Mouse (Mus musculus) forebrain, embryonic 14.5 days (tissue): Measurements from ENCODE around the gene Reln. TPM values are rescaled to one million over a fixed set of nuclear protein-coding genes. Genes with fewer than 3 reads are reported as not detected.
A peak's percentile ranks its signal among the peaks of the same experiment; 100 is the strongest.

Experiments used
- ATAC-seq: fragments of 200-750 bp; cut with Nextera tagmentation; 2 replicates; pipeline ENCODE4 v1.8.0; 2017; ENCODE audit warnings: mild to moderate bottlenecking, moderate library complexity
- DNase-seq: peaks from one replicate; pipeline ENCODE4 v3.0.0-alpha.2; 2015; ENCODE audit warnings: low spot score
- H3K27ac ChIP-seq: fragments of 300-500 bp; sonication (generic); 2 replicates; pipeline ENCODE4 v1.5.1; 2014; ENCODE audit warnings: low read depth, mild to moderate bottlenecking, control low read depth, low read length, moderate library complexity
- H3K27me3 ChIP-seq: fragments of 300-500 bp; sonication (generic); replicated peaks from 2 replicates; pipeline ENCODE4 v1.6.1; 2014; ENCODE audit warnings: low read length, control low read depth, mixed read lengths; ENCODE audit not compliant: control insufficient read depth, insufficient read depth
- H3K36me3 ChIP-seq: fragments of 300-500 bp; sonication (generic); 2 replicates; pipeline ENCODE4 v1.6.1; 2014; ENCODE audit warnings: low read length, control low read depth; ENCODE audit not compliant: control insufficient read depth, insufficient read depth
- H3K4me1 ChIP-seq: fragments of 300-500 bp; sonication (generic); 2 replicates; pipeline ENCODE4 v1.6.1; 2014; ENCODE audit warnings: antibody characterized with exemption, low read length, control low read depth; ENCODE audit not compliant: control insufficient read depth, insufficient read depth
- H3K4me2 ChIP-seq: fragments of 300-500 bp; sonication (generic); 2 replicates; pipeline ENCODE4 v1.6.1; 2014; ENCODE audit warnings: mild to moderate bottlenecking, control low read depth, low read length
- H3K4me3 ChIP-seq: fragments of 300-500 bp; sonication (generic); 2 replicates; pipeline ENCODE4 v1.5.1; 2014; ENCODE audit warnings: low read depth, low read length, control low read depth
- H3K9ac ChIP-seq: fragments of 300-500 bp; sonication (generic); 2 replicates; pipeline ENCODE4 v1.6.1; 2014; ENCODE audit warnings: mild to moderate bottlenecking, low read length, control low read depth, moderate library complexity
- H3K9me3 ChIP-seq: fragments of 300-500 bp; sonication (generic); replicated peaks from 2 replicates; pipeline ENCODE4 v1.6.1; 2016; ENCODE audit warnings: low read length, control low read depth, mixed read lengths; ENCODE audit not compliant: control insufficient read depth
- WGBS: fragments of 180-500 bp; shearing (Covaris S2); extraction: QIAGEN DNeasy Blood & Tissue Kit; methylation state at CpG from one replicate; pipeline ENCODE4 v1.1.7; 2014; 5-methylcytosine and 5-hydroxymethylcytosine counted together
- polyA plus RNA-seq: library from polyadenylated mRNA; unstranded; fragments of >200 nt; fragmentation: Nextera tagmentation; extraction: Ambion mirVana; gene quantifications from 2 replicates; pipeline ENCODE4 v1.2.1, GENCODE M21; 2014

Gene Reln
- polyA plus RNA-seq, 1 experiment from 2014 or later, result 61.7 TPM

DNA sequence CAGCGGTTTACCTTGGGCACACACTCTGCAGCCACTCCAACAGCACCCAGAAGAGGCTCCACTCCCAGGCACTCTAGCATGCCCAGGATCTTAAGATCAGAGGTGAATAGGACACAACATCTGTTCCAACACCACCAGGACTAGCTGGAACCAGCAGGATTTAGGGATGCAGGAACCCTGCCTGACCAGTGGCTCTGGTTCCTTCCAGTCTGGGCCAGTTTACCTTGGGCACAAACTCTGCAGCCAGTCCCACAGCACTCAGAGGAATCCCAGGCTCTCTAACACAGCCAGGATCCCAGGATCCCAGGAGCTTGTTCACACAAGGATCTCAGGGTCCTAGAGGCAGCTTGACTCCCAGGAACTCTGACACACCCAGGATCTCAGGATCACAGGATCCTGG is 382.7 kb downstream of the Reln start:
- Histone ChIP-seq H3K36me3 (no peaks in the 10 kb centered on the region), H3K9ac (no peak overlapping the region), H3K27ac (no peak overlapping the region), H3K4me2 (no peak overlapping the region), H3K4me3 (no peak overlapping the region), H3K4me1 (no peaks in the 10 kb centered on the region), H3K9me3 (no peaks in the 10 kb centered on the region), H3K27me3 (no peaks in the 10 kb centered on the region)
- DNase-seq, result no peak
- ATAC-seq, result no peak
- WGBS, result 94% methylated on average over 1 of the region's 1 CpGs

- ATAC-seq (no peak), DNase-seq (no peak)
- H3K4me2 ChIP-seq, result no peak overlapping the region
Observed at GRCm38 (mm10) chr5:21960151-21960550, 384.4 kb downstream of the Reln start.

DNA sequence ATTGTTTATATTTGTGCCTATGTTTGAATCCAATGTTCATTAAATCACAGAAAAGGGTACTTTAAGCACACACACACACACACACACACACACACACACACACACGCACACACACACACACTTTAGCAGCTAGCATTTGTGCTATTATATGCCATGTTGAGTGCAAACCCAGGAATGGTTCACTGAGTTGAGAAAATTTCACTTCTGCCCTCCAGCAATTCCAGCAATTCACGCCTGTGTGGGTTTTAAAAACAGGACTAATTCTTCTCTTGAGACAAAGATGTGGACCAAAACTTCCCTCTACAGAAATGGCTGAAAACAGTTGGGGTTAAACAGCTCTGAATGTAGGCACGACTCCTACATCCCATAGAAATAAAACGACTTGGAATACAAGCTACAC is 386.9 kb downstream of the Reln start:
- H3K27me3 ChIP-seq, result no peaks in the 10 kb centered on the region
- DNase-seq, result no peak
- WGBS, result 40% methylated on average over 4 of the region's 4 CpGs
- no peak overlapping the region for H3K27ac ChIP-seq
- no peak overlapping the region for H3K9ac ChIP-seq
- no peaks in the 10 kb centered on the region for H3K36me3 ChIP-seq
- no peaks in the 10 kb centered on the region for H3K9me3 ChIP-seq
- H3K4me3 ChIP-seq, result no peak overlapping the region
- H3K4me1 ChIP-seq, result no peaks in the 10 kb centered on the region
- no peak overlapping the region for H3K4me2 ChIP-seq
- ATAC-seq, result no peak

More at GRCm38 (mm10) chr5:21960151-21960550, 384.4 kb downstream of the Reln start:
- H3K4me3 ChIP-seq, result no peak overlapping the region
- no peak overlapping the region for H3K9ac ChIP-seq
- no peaks in the 10 kb centered on the region for H3K9me3 ChIP-seq
- H3K27me3 ChIP-seq, result no peaks in the 10 kb centered on the region
- WGBS, result 60% methylated on average over 14 of the region's 14 CpGs
- H3K36me3 ChIP-seq, result no peaks in the 10 kb centered on the region
- no peak overlapping the region for H3K27ac ChIP-seq
- no peaks in the 10 kb centered on the region for H3K4me1 ChIP-seq

DNA sequence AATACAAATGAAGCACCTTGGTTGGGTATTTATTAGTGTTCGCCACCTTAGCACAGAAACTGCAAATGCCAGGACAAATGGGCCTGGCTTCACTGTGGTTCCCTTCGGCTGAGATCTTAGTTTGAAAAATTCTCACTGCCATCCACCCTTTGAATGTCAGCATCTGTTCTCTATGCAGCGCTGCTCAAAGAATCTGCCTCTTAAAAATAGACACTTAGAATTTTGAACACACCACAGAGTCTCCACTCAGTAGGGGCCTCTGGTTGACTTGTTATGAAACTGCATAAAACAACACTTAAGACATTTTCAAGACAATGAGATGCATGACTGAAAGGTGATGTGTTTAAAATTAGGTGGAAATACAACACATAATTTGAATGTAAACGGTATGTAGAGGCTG is 387.4 kb downstream of the Reln start:
- H3K4me2 ChIP-seq, result no peak overlapping the region
- WGBS, result 72% methylated on average over 4 of the region's 4 CpGs

GRCm38 (mm10) chr5:21949507-21949897 is 395.0 kb downstream of the Reln start:
- peak; percentile 46 for DNase-seq
- H3K9ac ChIP-seq, result no peak overlapping the region
- no peak overlapping the region for H3K4me2 ChIP-seq
- 36% methylated on average over 7 of the region's 7 CpGs for WGBS
- peak overlapping the region; percentile 30; the same call in 1 of the 2 replicates for H3K27ac ChIP-seq
- H3K4me3 ChIP-seq, result no peak overlapping the region
- no peaks in the 10 kb centered on the region for H3K27me3 ChIP-seq
- H3K9me3 ChIP-seq, result no peaks in the 10 kb centered on the region
- no peaks in the 10 kb centered on the region for H3K36me3 ChIP-seq
- peak; percentile 52 for ATAC-seq
- peaks cover 15% of the 10 kb centered on the region for H3K4me1 ChIP-seq

More for the DNA sequence above, 387.4 kb downstream of the Reln start:
- DNase-seq, result no peak
- no peaks in the 10 kb centered on the region for H3K27me3 ChIP-seq
- no peak overlapping the region for H3K4me3 ChIP-seq
- no peak for ATAC-seq
- no peak overlapping the region for H3K27ac ChIP-seq
- H3K4me1 ChIP-seq, result no peaks in the 10 kb centered on the region
- no peak overlapping the region for H3K9ac ChIP-seq
- no peaks in the 10 kb centered on the region for H3K9me3 ChIP-seq
- H3K36me3 ChIP-seq, result no peaks in the 10 kb centered on the region

- no peaks in the 10 kb centered on the region for H3K36me3 ChIP-seq
- WGBS, result 41% methylated on average over 11 of the region's 11 CpGs
- H3K4me2 ChIP-seq, result no peak overlapping the region
- no peak overlapping the region for H3K9ac ChIP-seq
- H3K27me3 ChIP-seq, result no peaks in the 10 kb centered on the region
- peak overlapping the region; percentile 30; the same call in 1 of the 2 replicates for H3K27ac ChIP-seq
- no peak overlapping the region for H3K4me3 ChIP-seq
- peaks cover 15% of the 10 kb centered on the region for H3K4me1 ChIP-seq
- no peaks in the 10 kb centered on the region for H3K9me3 ChIP-seq
- DNase-seq (peak; percentile 80), ATAC-seq (peak; percentile 79)
Observed at GRCm38 (mm10) chr5:21948736-21949506, 395.6 kb downstream of the Reln start.

DNA sequence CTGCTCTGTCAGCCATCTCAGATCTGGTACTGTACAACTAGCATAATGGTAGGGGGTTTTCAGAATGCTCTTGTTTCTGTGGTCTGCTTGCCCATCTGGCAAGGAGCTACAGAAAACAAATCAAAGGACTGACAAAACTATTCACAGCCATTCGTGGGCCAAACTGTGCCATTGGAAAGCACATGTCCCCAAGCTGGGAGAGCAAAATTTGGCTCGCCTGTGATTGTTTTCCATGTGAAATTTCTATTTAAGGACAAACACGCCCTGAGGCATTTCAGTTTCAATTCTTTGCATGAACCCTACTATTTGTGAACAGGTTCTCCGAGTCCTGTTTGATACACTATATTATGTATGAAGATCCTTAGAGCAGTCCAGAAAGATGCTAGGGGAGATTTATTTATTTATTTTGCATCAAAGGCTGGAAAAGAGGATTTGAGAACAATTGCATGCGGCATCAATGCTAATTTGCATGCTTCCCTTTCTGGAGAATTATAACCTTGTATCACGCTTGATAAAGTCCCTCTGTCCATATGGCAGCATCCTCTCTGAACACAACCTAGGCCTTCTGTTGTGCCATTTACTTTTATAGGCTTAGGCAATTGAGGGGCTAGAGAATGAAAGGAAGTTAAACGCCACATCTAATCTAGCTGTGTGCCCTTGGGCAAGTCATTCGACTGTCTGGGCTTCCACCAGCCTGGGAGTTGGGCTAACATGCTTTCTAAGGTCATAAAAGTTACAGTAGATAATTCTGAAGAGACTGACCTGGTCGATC is 396.7 kb downstream of the Reln start:
- 61% methylated on average over 9 of the region's 9 CpGs for WGBS
- no peak overlapping the region for H3K27ac ChIP-seq
- no peaks in the 10 kb centered on the region for H3K27me3 ChIP-seq
- no peaks in the 10 kb centered on the region for H3K36me3 ChIP-seq
- H3K9ac ChIP-seq, result no peak overlapping the region
- H3K4me2 ChIP-seq, result no peak overlapping the region
- H3K4me3 ChIP-seq, result no peak overlapping the region
- peak; percentile 86 for DNase-seq
- H3K9me3 ChIP-seq, result no peaks in the 10 kb centered on the region
- peak; percentile 71 for ATAC-seq
- peaks cover 15% of the 10 kb centered on the region for H3K4me1 ChIP-seq

GRCm38 (mm10) chr5:21944579-21944978 is 399.9 kb downstream of the Reln start:
- ATAC-seq (no peak), DNase-seq (no peak)
- Histone ChIP-seq H3K36me3 (no peaks in the 10 kb centered on the region), H3K4me2 (no peak overlapping the region), H3K4me3 (no peak overlapping the region), H3K27ac (no peak overlapping the region), H3K4me1 (peaks cover 15% of the 10 kb centered on the region), H3K9me3 (no peaks in the 10 kb centered on the region), H3K27me3 (no peaks in the 10 kb centered on the region), H3K9ac (no peak overlapping the region)
- 89% methylated on average over 1 of the region's 1 CpGs for WGBS

DNA sequence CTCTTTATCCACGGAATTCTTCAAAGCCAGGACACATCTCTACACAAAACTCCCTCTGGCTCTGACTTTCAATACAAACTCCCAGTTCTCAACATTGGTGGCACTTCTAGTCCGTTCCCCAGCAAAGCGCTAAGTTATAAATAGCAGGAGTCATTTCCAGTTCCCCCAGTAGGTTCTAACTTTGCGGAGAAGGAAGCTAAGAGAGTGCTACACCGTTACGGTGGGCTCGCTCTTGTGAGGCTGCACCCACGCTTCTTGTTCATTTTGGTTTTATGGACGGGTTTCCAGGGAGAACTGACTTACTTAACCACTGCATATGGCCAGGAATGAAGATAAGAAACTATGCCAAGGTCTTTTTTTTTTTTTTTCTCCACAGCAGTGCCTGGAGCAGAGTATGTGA is 405.1 kb downstream of the Reln start:
- Histone ChIP-seq H3K27me3 (no peaks in the 10 kb centered on the region), H3K4me2 (no peak overlapping the region), H3K36me3 (no peaks in the 10 kb centered on the region), H3K4me3 (no peak overlapping the region), H3K9ac (no peak overlapping the region), H3K27ac (no peak overlapping the region), H3K9me3 (no peaks in the 10 kb centered on the region), H3K4me1 (no peaks in the 10 kb centered on the region)
- 91% methylated on average over 9 of the region's 9 CpGs for WGBS
- DNase-seq (no peak), ATAC-seq (no peak)
